Mouse (Mus musculus) heart, postnatal 36 days (tissue): ENCODE data around the gene Mrpl38. TPM values are rescaled to one million over a fixed set of nuclear protein-coding genes. Genes with fewer than 3 reads are reported as not detected.

Experiments
- DNase-seq, 2 experiments: peaks; one replicate each; pipeline ENCODE4 v3.0.0; 2021 to 2022
- intact Hi-C: fragments of 180-260 bp; cut with DNase I; formaldehyde crosslinking; loops from one replicate; pipeline ENCODE4 v1.15.1; 2025
- total RNA-seq, 2 experiments: library from RNA; stranded (reverse); gene quantifications; 2 replicates each; pipeline ENCODE4 v1.2.3; 2021

The Mrpl38 gene
- total RNA-seq, 2 experiments from 2014 or later = 62.9 to 63.4 TPM

- intact Hi-C loops = no loop called here
- no peak for DNase-seq
These were observed 20.8 kb downstream of the Mrpl38 start for GRCm38 (mm10) chr11:116117819-116118218.

DNA sequence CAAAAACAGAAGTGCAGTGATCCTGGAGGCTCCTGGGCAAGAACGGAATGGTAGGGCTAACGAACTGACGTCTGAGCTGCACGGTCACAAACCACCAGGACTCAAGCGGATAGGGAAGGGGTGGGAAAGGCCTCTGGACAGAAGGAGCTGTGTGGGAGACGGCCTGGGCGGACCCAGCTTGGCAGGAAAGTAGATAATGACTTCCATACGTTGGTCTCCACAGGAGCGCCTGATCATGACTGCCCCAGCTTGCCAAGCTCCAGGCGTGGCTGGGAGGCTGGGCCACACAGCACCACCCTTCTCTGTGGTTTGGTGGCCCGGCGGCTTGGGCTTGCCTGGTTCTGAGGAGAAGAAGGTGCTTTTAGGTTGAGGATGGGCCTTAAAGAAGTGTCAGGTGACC is 21.4 kb downstream of the Mrpl38 start:
- no peak for DNase-seq

DNA sequence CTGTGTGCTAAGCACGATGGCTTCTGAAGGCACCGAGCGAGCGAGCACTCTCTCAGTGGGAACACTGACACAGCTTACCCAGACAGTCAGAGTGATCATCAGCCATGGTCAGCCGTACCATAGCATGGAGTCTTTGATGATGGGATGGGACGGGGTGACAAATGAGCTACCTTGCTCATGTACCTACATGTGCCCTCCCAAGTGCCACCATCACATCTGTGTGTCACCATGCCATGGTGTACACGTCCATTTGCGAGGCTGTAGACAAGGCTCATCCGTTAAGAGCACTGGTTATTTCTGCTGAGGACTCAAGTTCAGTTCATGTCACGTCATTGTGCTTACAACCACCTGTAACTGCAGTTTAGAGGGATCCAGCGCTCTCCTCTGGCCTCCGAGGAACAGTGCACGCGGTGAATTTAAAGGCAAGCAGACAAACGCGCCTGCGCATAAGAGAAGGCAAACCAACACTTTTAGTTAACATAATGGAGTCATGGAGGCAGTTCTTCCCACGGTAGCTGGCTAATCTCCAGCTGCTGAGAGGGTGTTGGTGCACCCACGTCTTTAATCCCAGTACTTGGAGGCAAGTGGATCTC is 27.0 kb downstream of the Mrpl38 start:
- intact Hi-C loops = loop anchor here (2.0 kb wide), 1 partner anchor 17 kb away; no protein-coding TSS in a partner anchor

More for the DNA sequence above, 21.4 kb downstream of the Mrpl38 start:
- intact Hi-C loops = no loop called here

GRCm38 (mm10) chr11:116111067-116111466 is 27.6 kb downstream of the Mrpl38 start:
- no peak for DNase-seq
- intact Hi-C loops = loop anchor here (2.0 kb wide), 1 partner anchor 18 kb away; no protein-coding TSS in a partner anchor

More for the DNA sequence above, 27.0 kb downstream of the Mrpl38 start:
- DNase-seq = no peak

DNA sequence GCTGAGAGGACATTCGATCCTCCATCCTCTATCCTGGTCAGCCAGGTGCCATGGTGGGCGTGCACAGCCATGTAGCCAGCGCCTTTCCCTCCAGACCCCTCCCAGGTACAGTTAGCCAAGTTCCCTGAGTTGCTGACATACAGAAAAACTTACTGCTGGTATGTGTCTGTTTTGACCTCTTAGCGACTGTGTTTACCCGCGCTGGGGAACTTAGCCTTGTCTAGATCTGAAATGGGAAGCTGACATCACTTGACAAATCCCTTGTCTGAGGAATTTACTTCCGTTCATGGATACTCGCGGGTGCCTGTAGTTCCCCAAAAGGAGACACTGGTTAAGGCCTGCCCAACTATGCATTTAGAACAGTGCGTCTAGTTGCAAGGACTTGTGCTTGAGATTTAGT is 28.1 kb downstream of the Mrpl38 start:
- no peak for DNase-seq
- intact Hi-C loops = loop anchor here (2.0 kb wide), 1 partner anchor 18 kb away; no protein-coding TSS in a partner anchor

- intact Hi-C loops = loop anchor here (2.0 kb wide), 1 partner anchor 19 kb away; no protein-coding TSS in a partner anchor
- peak; percentile 91 to 92 for DNase-seq
These were observed 28.5 kb downstream of the Mrpl38 start for GRCm38 (mm10) chr11:116110131-116110530.

DNA sequence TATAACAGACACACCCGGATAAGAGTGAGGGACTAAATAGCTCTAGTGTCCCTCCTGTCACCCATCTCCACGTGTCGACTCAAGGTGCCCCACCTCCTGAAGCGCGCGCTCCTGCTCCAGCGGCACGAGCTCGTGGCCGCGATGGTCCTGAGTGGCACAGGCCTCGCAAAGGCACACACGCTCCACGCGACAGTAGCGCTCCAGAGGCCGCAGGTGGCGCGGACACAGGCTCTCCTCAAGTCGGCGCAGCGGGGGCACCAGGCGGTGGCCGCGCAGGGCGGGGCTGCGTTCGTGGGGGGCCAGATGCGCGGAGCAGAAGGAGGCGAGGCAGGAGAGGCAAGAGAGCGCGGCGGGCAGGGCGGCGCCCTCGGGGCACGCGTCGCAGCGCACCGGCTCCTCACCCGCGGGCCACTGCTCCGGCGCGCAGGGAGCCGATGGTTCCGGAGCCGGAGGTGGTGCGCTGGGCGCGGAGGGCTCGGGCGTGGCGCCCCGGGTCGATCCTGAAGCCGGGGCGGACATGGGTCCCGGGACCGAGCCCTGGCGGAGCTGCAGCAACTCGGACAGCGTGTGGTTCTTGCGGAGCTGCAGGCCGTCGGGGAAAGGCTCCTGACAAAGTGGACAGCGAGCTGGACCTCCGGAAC is 29.1 kb downstream of the Mrpl38 start:
- DNase-seq = peak in 1 of 2 experiments; percentile 53
- intact Hi-C loops = loop anchor here (1.0 to 2.0 kb wide), 2 partner anchors 19 to 21 kb away; no protein-coding TSS in a partner anchor

DNA sequence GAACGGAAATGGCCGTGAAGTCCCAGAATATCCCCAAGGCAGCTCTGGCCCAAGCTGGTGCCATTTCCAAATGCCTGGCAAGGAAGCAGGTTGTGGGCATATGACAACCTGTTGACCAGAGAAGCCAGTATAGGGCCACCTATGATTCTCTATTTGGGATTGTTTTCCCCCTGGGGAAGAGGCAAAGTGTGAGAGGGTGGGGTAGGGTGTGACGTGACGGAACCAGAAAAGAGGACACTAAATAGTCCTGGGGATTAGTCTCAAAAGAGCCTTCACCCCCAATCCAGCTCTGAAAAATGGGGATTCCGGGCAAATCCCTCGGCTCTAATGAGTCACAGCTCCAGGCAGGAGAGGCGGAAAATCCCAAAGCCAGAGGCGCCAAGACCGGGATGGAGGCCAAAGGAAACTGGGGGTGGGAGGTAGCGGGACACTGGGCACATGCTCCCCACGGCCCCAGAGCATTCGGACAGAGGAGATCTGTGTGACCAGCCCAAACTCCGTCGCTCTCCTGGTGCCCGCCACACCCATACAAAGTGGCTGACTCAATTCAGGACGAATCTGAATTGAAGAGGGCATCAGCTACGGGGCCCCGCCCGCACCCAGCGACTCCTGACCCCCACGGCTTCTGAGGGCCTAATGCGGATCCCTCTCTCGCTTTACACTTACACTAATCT is 30.1 kb downstream of the Mrpl38 start:
- intact Hi-C loops = loop anchor here (1.0 kb wide), 1 partner anchor 20 kb away; no protein-coding TSS in a partner anchor
- peak; percentile 88 for DNase-seq

DNA sequence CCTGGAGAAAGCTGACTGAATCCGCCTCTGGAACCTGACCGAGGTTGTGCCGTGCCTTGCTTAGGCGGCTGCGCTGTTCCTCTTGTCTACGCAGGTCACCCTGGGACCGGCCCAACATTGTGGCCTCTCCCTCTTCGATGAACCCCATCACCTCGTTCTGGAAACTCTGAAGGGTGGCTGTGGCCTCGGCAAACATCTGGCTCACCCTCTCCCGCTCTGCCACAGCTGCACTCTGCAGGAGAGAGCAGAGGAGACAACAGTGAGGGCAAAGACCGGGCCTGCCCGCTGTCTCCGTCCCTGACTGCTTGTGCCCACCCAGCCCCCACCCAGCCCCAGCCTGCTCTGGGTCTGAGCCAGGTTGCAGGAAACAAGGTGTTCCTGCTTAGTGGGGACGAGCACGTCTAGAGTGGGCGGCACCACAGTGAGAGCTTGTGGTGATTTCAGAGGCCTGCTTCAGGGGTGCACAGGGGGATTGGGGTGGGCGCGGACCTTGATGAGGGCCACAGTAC is 30.8 kb downstream of the Mrpl38 start:
- peak in 1 of 2 experiments; percentile 35 for DNase-seq
- intact Hi-C loops = no loop called here

DNA sequence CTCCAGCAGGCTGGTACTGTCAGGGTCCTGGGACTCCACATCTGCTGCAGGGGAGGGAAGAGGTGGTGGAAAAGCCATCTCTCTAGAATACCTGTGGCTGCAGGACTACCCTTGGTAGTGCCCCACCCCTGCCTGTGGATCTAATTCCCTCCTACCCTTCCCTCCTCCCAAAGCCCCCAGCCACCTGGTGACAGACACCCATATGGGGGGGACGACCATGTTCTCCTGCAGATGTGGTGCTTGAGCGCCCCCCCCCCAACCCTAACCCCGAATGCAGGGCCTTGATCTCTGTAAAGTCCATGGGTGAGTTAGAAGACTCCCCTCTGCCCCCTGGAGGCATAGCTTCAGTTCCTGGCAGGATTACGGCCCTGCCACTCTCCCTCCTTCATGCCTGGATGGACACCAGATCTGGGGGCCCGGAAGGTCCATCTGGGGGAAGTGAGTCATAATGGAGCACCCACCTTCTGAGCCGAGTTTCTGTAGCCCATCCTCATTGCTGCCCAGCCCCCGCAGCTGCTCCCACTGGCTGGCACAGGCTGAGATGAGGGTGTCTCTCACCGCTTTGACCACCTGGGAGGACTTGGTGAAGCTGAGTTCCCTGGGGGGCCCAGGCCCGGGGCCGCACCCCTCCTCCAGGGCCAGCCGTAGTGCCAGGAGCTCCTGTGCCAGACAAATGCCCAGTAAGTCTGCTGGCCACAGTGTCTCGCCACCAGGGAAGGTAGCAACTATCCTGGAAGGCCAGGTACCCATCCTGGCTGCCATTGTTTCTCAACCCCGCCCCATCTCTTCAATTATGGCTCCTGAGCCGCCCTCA is 31.5 kb downstream of the Mrpl38 start:
- intact Hi-C loops = no loop called here
- peak in 1 of 2 experiments; percentile 52 for DNase-seq

- no peak for DNase-seq
- intact Hi-C loops = no loop called here
These were observed 32.3 kb downstream of the Mrpl38 start for GRCm38 (mm10) chr11:116106154-116106962.

DNA sequence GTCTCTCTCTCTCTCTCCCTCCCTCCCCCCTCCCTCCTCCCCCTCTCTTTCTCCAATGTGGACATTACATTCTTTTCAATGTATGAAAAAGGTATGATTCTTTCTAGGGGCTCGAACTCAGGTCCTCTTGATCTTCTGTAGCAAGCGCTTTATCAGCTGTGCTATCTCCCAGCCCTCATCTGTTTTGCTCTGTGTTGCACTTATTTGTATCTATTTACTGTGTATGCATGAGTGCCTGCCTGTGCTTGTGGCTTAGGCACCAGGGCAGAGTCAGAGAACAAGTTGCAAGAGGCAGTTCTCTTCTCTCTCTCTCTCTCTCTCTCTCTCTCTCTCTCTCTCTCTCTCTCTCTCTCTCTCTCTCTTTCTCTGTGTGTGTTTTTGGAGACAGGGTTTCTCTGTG is 33.6 kb downstream of the Mrpl38 start:
- no peak for DNase-seq
- intact Hi-C loops = no loop called here

DNA sequence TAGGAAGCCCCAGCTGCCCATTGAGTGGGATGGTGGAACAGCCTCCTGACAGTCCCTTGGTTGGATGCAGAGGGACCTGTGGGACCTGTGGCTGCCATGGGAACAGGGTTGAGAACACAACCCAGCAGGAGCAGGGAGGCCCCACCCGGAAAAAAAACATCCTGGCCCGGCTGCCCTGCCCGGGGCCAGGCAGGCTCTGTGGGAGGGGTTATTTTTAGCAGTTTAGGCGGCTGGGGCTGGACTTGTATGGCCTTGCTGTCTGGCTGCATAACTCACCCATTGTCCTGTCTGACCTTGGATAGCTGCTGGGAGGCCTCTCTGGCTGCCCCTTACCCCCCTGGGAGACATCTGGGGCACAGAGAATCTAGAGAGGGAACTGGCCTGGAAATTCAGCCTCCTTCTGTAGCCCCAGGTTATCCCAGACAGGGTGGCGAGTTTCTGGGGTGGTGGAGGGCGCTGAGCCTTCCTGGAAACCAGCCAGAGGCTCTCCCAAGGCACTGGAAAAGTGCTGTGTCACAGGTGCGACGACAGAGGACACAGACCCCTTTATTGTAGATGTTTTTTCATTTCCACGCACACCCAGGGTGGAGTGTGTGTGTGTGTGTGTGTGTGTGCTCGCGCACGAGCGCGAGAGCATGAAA is 34.5 kb downstream of the Mrpl38 start:
- intact Hi-C loops = no loop called here
- peak; percentile 73 to 77 for DNase-seq

DNA sequence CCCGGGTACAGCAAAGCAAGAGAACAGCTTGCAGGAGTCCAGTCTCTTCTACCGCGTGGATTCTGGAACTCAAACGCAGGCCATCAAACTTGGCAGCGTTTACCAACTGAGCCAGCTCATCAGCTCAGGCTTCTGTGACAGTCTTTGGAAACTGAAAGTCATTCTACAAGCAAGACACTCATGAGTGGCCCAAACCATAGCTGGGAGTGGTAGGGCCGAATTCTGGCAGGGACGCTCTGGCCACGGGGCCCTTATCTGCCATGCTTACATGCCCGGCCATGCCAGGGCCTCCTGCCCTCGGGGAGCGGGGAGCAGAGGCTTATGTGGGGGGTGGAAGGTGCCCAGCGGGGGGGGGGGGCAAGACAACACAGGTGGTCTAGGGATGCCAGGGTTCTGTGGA is 35.1 kb downstream of the Mrpl38 start:
- intact Hi-C loops = no loop called here
- peak in 1 of 2 experiments; percentile 41 for DNase-seq

DNA sequence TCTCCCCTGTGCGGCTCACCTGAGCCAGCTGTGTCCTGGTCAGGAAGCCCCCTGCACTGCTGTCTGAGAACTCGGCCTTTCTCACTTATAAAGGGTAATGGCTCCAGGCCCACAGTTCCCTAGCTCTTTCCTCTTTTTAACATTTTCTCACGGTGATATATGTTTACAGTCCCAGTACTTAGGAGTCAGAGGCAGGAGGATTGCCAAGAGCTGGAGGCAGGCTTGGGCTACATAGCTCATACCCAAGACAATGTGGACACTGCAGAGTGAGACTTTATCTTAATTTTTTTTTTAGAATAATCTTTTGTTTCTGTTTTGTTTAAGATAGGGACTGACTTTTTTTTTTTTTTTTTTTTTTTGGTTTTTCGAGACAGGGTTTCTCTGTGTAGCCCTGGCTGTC is 36.2 kb downstream of the Mrpl38 start:
- intact Hi-C loops = no loop called here

DNA sequence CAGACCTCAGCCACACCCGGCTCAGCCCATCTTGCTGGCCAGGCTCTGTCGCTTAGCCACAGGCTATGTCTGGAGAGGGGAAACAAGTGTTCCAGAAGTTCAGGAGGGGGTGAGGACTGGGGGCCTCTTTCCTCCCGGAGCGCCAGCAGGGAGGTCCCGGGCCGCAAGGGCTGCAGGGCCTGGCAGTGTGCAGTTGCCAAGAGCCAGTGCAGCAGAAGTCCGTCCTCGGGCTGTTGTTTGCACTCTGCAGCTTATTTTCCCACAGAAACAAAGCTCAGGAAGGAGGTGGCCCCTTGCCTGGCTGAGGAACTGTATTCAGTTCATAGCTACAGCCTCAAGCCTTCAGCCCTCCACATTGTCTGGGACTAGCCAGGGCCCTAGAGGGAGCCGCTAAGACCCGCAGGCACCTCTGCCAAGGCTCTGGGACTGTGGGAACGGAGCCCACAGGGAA is 36.7 kb downstream of the Mrpl38 start:
- peak; percentile 74 to 82 for DNase-seq
- intact Hi-C loops = no loop called here

More for the DNA sequence above, 36.2 kb downstream of the Mrpl38 start:
- DNase-seq = peak in 1 of 2 experiments; percentile 33

DNA sequence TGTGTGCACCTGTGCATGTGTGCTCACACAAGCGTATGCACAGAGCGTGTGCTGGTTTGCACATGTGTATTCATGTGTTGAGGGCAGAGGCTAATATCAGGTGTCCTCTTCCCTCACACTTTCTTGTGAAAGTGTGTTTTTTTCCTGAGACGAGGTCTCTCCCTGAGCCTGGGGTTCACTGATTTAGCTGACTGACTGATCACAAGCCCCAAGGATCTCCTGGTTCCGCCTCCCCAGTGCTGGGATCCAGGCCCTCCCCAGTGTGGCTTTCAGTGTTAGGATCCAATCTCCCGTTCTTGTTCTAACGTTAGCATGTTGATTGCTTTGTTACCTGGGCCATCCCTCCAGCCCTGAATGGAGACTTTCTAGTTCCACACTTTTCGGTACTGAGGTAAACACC is 37.8 kb downstream of the Mrpl38 start:
- DNase-seq = no peak
- intact Hi-C loops = no loop called here

DNA sequence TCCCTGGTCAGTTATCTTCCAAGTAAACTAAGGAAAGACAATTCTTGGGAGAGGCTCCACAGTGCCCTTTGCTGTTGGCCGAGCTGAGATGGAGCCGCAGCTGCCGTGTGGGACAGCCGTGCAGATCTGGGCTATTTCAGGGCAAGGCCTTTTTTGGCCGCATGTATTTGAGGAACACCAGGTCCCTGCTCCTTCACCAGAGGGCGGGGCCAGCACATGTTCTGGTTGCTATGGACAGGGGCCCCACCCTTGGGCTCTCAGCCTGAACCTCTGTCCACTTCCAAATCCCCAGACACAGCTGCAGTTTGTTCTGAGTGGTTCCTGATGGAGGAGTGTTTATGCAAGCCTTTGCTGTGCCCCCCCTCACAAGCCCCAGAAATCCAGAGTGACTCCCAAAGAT is 38.3 kb downstream of the Mrpl38 start:
- peak; percentile 81 to 85 for DNase-seq
- intact Hi-C loops = no loop called here

- DNase-seq = no peak
- intact Hi-C loops = no loop called here
These were observed 39.2 kb downstream of the Mrpl38 start for GRCm38 (mm10) chr11:116099462-116099861.
